Mouse (Mus musculus) heart, embryonic 14.5 days (tissue): ENCODE data around the gene Hist3h2a. TPM values are rescaled to one million over a fixed set of nuclear protein-coding genes. Genes with fewer than 3 reads are reported as not detected.

Source experiments
- ATAC-seq: fragments of 200-750 bp; cut with Nextera tagmentation; 2 replicates; pipeline ENCODE4 v1.8.0; 2017; ENCODE audit warnings: low read depth, moderate TSS enrichment; ENCODE audit not compliant: insufficient number of reproducible peaks, insufficient read depth, low FRiP score
- H3K27ac ChIP-seq, 2 experiments: fragments of 200-500 bp in 1 of 2; fragments of 300-500 bp in 1 of 2; sonication (generic) in 1 of 2; replicated peaks in 1 of 2; 2 replicates each; pipeline ENCODE4 v1.5.1; 2012 to 2014; ENCODE audit warnings: low read depth in 2 of 2, low read length in 2 of 2, control low read depth in 1 of 2, mild to moderate bottlenecking in 1 of 2, mixed read lengths in 1 of 2; ENCODE audit not compliant: control insufficient read depth in 1 of 2, insufficient read depth in 1 of 2
- H3K27me3 ChIP-seq: fragments of 300-500 bp; sonication (generic); 2 replicates; pipeline ENCODE4 v1.6.1; 2014; ENCODE audit warnings: mild to moderate bottlenecking, low read length, control low read depth; ENCODE audit not compliant: control insufficient read depth, insufficient read depth
- H3K36me3 ChIP-seq: fragments of 300-500 bp; sonication (generic); 2 replicates; pipeline ENCODE4 v1.6.1; 2014; ENCODE audit warnings: mild to moderate bottlenecking, control low read depth, low read length, mixed read lengths; ENCODE audit not compliant: control insufficient read depth, insufficient read depth
- H3K4me1 ChIP-seq, 2 experiments: fragments of 200-500 bp in 1 of 2; fragments of 300-500 bp in 1 of 2; sonication (generic) in 1 of 2; 2 replicates each; pipeline ENCODE4 v1.6.1; 2012 to 2014; ENCODE audit warnings: low read length in 2 of 2, control low read depth in 1 of 2, mixed read lengths in 1 of 2; ENCODE audit not compliant: control insufficient read depth in 2 of 2, insufficient read depth in 2 of 2
- H3K4me2 ChIP-seq: fragments of 300-500 bp; sonication (generic); 2 replicates; pipeline ENCODE4 v1.6.1; 2014; ENCODE audit warnings: mild to moderate bottlenecking, low read length
- H3K4me3 ChIP-seq, 2 experiments: fragments of 200-500 bp in 1 of 2; fragments of 300-500 bp in 1 of 2; sonication (generic) in 1 of 2; 2 replicates each; pipeline ENCODE4 v1.5.1; 2012 to 2014; ENCODE audit warnings: low read length in 2 of 2, mild to moderate bottlenecking in 2 of 2, control low read depth in 1 of 2, low read depth in 1 of 2, moderate library complexity in 1 of 2; ENCODE audit not compliant: control insufficient read depth in 1 of 2, insufficient read depth in 1 of 2
- H3K9ac ChIP-seq: fragments of 300-500 bp; sonication (generic); 2 replicates; pipeline ENCODE4 v1.6.1; 2014; ENCODE audit warnings: mild to moderate bottlenecking, low read length
- H3K9me3 ChIP-seq: fragments of 300-500 bp; sonication (generic); 2 replicates; pipeline ENCODE4 v1.6.1; 2016; ENCODE audit warnings: low read length, control low read depth; ENCODE audit not compliant: control insufficient read depth
- WGBS: fragments of 180-500 bp; shearing (Covaris S2); extraction: QIAGEN DNeasy Blood & Tissue Kit; methylation state at CpG from one replicate; pipeline ENCODE4 v1.1.7; 2014; 5-methylcytosine and 5-hydroxymethylcytosine counted together
- polyA plus RNA-seq: library from polyadenylated mRNA; unstranded; fragments of >200 nt; fragmentation: Nextera tagmentation; extraction: Ambion mirVana; gene quantifications from 2 replicates; pipeline ENCODE4 v1.2.1, GENCODE M21; 2014

Gene Hist3h2a
- polyA plus RNA-seq, 1 experiment from 2014 or later = 40.8 TPM

- Histone ChIP-seq H3K9me3 (no peaks in the 10 kb centered on the region), H3K27me3 (no peaks in the 10 kb centered on the region), H3K9ac (no peak overlapping the region), H3K36me3 (peaks cover 39% of the 10 kb centered on the region), H3K4me1 (peaks cover 59 to 93% of the 10 kb centered on the region in 2 experiments), H3K4me2 (no peak overlapping the region), H3K4me3 (no peak overlapping the region), H3K27ac (no peak overlapping the region)
- 83% methylated on average over 9 of the region's 9 CpGs for WGBS
- ATAC-seq = no peak
Observed at GRCm38 (mm10) chr11:58995061-58995806, 40.7 kb downstream of the Hist3h2a start.

GRCm38 (mm10) chr11:58995807-58996370 is 41.4 kb downstream of the Hist3h2a start:
- peaks cover 60 to 96% of the 10 kb centered on the region in 2 experiments for H3K4me1 ChIP-seq
- no peak for ATAC-seq
- no peak overlapping the region for H3K27ac ChIP-seq
- no peaks in the 10 kb centered on the region for H3K9me3 ChIP-seq
- WGBS = 49% methylated on average over 12 of the region's 12 CpGs
- no peaks in the 10 kb centered on the region for H3K27me3 ChIP-seq
- no peak overlapping the region for H3K4me3 ChIP-seq
- peak overlapping the region; percentile 49; the same call in 1 of the 2 replicates for H3K9ac ChIP-seq
- H3K4me2 ChIP-seq = no peak overlapping the region
- H3K36me3 ChIP-seq = peaks cover 39% of the 10 kb centered on the region

GRCm38 (mm10) chr11:58997541-58997940 is 43.1 kb downstream of the Hist3h2a start:
- H3K4me1 ChIP-seq = peaks cover 68 to 95% of the 10 kb centered on the region in 2 experiments
- peak overlapping the region in 1 of 2 experiments; percentile 94; a peak in 1 of 4 replicates for H3K27ac ChIP-seq
- no peaks in the 10 kb centered on the region for H3K9me3 ChIP-seq
- H3K36me3 ChIP-seq = peaks cover 34% of the 10 kb centered on the region
- ATAC-seq = no peak
- no peaks in the 10 kb centered on the region for H3K27me3 ChIP-seq
- peak overlapping the region; percentile 82; the same call in 1 of the 2 replicates for H3K9ac ChIP-seq
- H3K4me3 ChIP-seq = no peak overlapping the region
- whole genome bisulfite sequencing = 44% methylated on average over 5 of the region's 5 CpGs
- H3K4me2 ChIP-seq = peak overlapping the region; percentile 73

GRCm38 (mm10) chr11:58999158-58999557 is 44.7 kb downstream of the Hist3h2a start:
- 14% methylated on average over 11 of the region's 11 CpGs for WGBS
- peak overlapping the region; percentile 29 to 38 for H3K4me3 ChIP-seq
- peak; percentile 48 for ATAC-seq
- H3K9ac ChIP-seq = peak overlapping the region; percentile 82
- peak overlapping the region; percentile 75 to 94 for H3K27ac ChIP-seq
- H3K27me3 ChIP-seq = no peaks in the 10 kb centered on the region
- H3K9me3 ChIP-seq = no peaks in the 10 kb centered on the region
- peaks cover 29% of the 10 kb centered on the region for H3K36me3 ChIP-seq
- H3K4me1 ChIP-seq = peaks cover 61 to 83% of the 10 kb centered on the region in 2 experiments
- H3K4me2 ChIP-seq = peak overlapping the region; percentile 73

- Histone ChIP-seq H3K4me3 (peak overlapping the region in 1 of 2 experiments; percentile 38; a peak in 2 of 4 replicates), H3K9ac (peak overlapping the region; percentile 82), H3K36me3 (peaks cover 27% of the 10 kb centered on the region), H3K27me3 (no peaks in the 10 kb centered on the region), H3K4me1 (peaks cover 56 to 76% of the 10 kb centered on the region in 2 experiments), H3K27ac (peak overlapping the region; percentile 69 to 94; a peak in 3 of 4 replicates), H3K9me3 (no peaks in the 10 kb centered on the region), H3K4me2 (peak overlapping the region; percentile 73)
- 82% methylated on average over 6 of the region's 6 CpGs for WGBS
- no peak for ATAC-seq
Observed at GRCm38 (mm10) chr11:58999830-59000229, 45.3 kb downstream of the Hist3h2a start.

- no peak for ATAC-seq
- 90% methylated on average over 21 of the region's 21 CpGs for WGBS
- peak overlapping the region in 1 of 2 experiments; percentile 94; a peak in 1 of 4 replicates for H3K27ac ChIP-seq
- no peaks in the 10 kb centered on the region for H3K27me3 ChIP-seq
- H3K4me1 ChIP-seq = peaks cover 54 to 71% of the 10 kb centered on the region in 2 experiments
- peak overlapping the region; percentile 73 for H3K4me2 ChIP-seq
- peak overlapping the region; percentile 82 for H3K9ac ChIP-seq
- H3K4me3 ChIP-seq = peak overlapping the region; percentile 1 to 38; a peak in 1 of 4 replicates
- peaks cover 19% of the 10 kb centered on the region for H3K36me3 ChIP-seq
- no peaks in the 10 kb centered on the region for H3K9me3 ChIP-seq
Observed at GRCm38 (mm10) chr11:59000635-59001034, 46.1 kb downstream of the Hist3h2a start.

- Histone ChIP-seq H3K4me1 (peaks cover 50 to 54% of the 10 kb centered on the region in 2 experiments), H3K27me3 (no peaks in the 10 kb centered on the region), H3K36me3 (peaks cover 13% of the 10 kb centered on the region), H3K9me3 (no peaks in the 10 kb centered on the region), H3K4me2 (peak overlapping the region; percentile 73), H3K4me3 (peak overlapping the region; percentile 37 to 40), H3K27ac (peak overlapping the region; percentile 92 to 94), H3K9ac (peak overlapping the region; percentile 82)
- peak; percentile 68 for ATAC-seq
- 15% methylated on average over 7 of the region's 7 CpGs for WGBS
Observed at GRCm38 (mm10) chr11:59002327-59003079, 48.0 kb downstream of the Hist3h2a start.
